Mouse (Mus musculus) heart, embryonic 14.5 days (tissue): ENCODE data around the gene Elp5. TPM values are rescaled to one million over a fixed set of nuclear protein-coding genes. Genes with fewer than 3 reads are reported as not detected.

ENCODE experiments used
- ATAC-seq: fragments of 200-750 bp; cut with Nextera tagmentation; 2 replicates; pipeline ENCODE4 v1.8.0; 2017; ENCODE audit warnings: low read depth, moderate TSS enrichment; ENCODE audit not compliant: insufficient number of reproducible peaks, insufficient read depth, low FRiP score
- H3K27ac ChIP-seq, 2 experiments: fragments of 200-500 bp in 1 of 2; fragments of 300-500 bp in 1 of 2; sonication (generic) in 1 of 2; replicated peaks in 1 of 2; 2 replicates each; pipeline ENCODE4 v1.5.1; 2012 to 2014; ENCODE audit warnings: low read depth in 2 of 2, low read length in 2 of 2, control low read depth in 1 of 2, mild to moderate bottlenecking in 1 of 2, mixed read lengths in 1 of 2; ENCODE audit not compliant: control insufficient read depth in 1 of 2, insufficient read depth in 1 of 2
- H3K27me3 ChIP-seq: fragments of 300-500 bp; sonication (generic); 2 replicates; pipeline ENCODE4 v1.6.1; 2014; ENCODE audit warnings: mild to moderate bottlenecking, low read length, control low read depth; ENCODE audit not compliant: control insufficient read depth, insufficient read depth
- H3K36me3 ChIP-seq: fragments of 300-500 bp; sonication (generic); 2 replicates; pipeline ENCODE4 v1.6.1; 2014; ENCODE audit warnings: mild to moderate bottlenecking, control low read depth, low read length, mixed read lengths; ENCODE audit not compliant: control insufficient read depth, insufficient read depth
- H3K4me1 ChIP-seq, 2 experiments: fragments of 200-500 bp in 1 of 2; fragments of 300-500 bp in 1 of 2; sonication (generic) in 1 of 2; 2 replicates each; pipeline ENCODE4 v1.6.1; 2012 to 2014; ENCODE audit warnings: low read length in 2 of 2, control low read depth in 1 of 2, mixed read lengths in 1 of 2; ENCODE audit not compliant: control insufficient read depth in 2 of 2, insufficient read depth in 2 of 2
- H3K4me2 ChIP-seq: fragments of 300-500 bp; sonication (generic); 2 replicates; pipeline ENCODE4 v1.6.1; 2014; ENCODE audit warnings: mild to moderate bottlenecking, low read length
- H3K4me3 ChIP-seq, 2 experiments: fragments of 200-500 bp in 1 of 2; fragments of 300-500 bp in 1 of 2; sonication (generic) in 1 of 2; 2 replicates each; pipeline ENCODE4 v1.5.1; 2012 to 2014; ENCODE audit warnings: low read length in 2 of 2, mild to moderate bottlenecking in 2 of 2, control low read depth in 1 of 2, low read depth in 1 of 2, moderate library complexity in 1 of 2; ENCODE audit not compliant: control insufficient read depth in 1 of 2, insufficient read depth in 1 of 2
- H3K9ac ChIP-seq: fragments of 300-500 bp; sonication (generic); 2 replicates; pipeline ENCODE4 v1.6.1; 2014; ENCODE audit warnings: mild to moderate bottlenecking, low read length
- H3K9me3 ChIP-seq: fragments of 300-500 bp; sonication (generic); 2 replicates; pipeline ENCODE4 v1.6.1; 2016; ENCODE audit warnings: low read length, control low read depth; ENCODE audit not compliant: control insufficient read depth
- WGBS: fragments of 180-500 bp; shearing (Covaris S2); extraction: QIAGEN DNeasy Blood & Tissue Kit; methylation state at CpG from one replicate; pipeline ENCODE4 v1.1.7; 2014; 5-methylcytosine and 5-hydroxymethylcytosine counted together
- polyA plus RNA-seq: library from polyadenylated mRNA; unstranded; fragments of >200 nt; fragmentation: Nextera tagmentation; extraction: Ambion mirVana; gene quantifications from 2 replicates; pipeline ENCODE4 v1.2.1, GENCODE M21; 2014

The Elp5 gene
- polyA plus RNA-seq, 1 experiment from 2014 or later: 114 TPM

- H3K4me1 ChIP-seq: peaks cover 11 to 27% of the 10 kb centered on the region in 2 experiments
- peak overlapping the region; percentile 78 to 89 for H3K4me3 ChIP-seq
- no peak for ATAC-seq
- peak overlapping the region; percentile 96 for H3K4me2 ChIP-seq
- H3K9me3 ChIP-seq: no peaks in the 10 kb centered on the region
- 13% methylated on average over 8 of the region's 8 CpGs for WGBS
- H3K27me3 ChIP-seq: no peaks in the 10 kb centered on the region
- peak overlapping the region; percentile 94 to 95 for H3K27ac ChIP-seq
- H3K36me3 ChIP-seq: peaks cover 46% of the 10 kb centered on the region
- H3K9ac ChIP-seq: peak overlapping the region; percentile 92
These were observed 18.8 kb upstream of the Elp5 start for GRCm38 (mm10) chr11:70001159-70001558.

GRCm38 (mm10) chr11:70000396-70000898, 18.1 kb upstream of the Elp5 start, which contains the start of gene Dvl2:
Gene Dvl2 (plus strand): TSS chr11:70000595.
- ATAC-seq: peak; percentile 54
- peak within 1 kb of the TSS; percentile 94 to 95 for H3K27ac ChIP-seq
- peak within 1 kb of the TSS; percentile 96 for H3K4me2 ChIP-seq
- peak within 1 kb of the TSS; percentile 92 for H3K9ac ChIP-seq
- peaks cover 11 to 27% of the 10 kb centered on the region in 2 experiments for H3K4me1 ChIP-seq
- H3K9me3 ChIP-seq: no peaks in the 10 kb centered on the region
- H3K4me3 ChIP-seq: peak within 1 kb of the TSS; percentile 78 to 89
- no peaks in the 10 kb centered on the region for H3K27me3 ChIP-seq
- peaks cover 39% of the 10 kb centered on the region for H3K36me3 ChIP-seq
- WGBS: under 1% methylated on average over 48 of the region's 48 CpGs

GRCm38 (mm10) chr11:69999666-70000065, 17.3 kb upstream of the Elp5 start:
- Histone ChIP-seq H3K9me3 (no peaks in the 10 kb centered on the region), H3K4me1 (peaks cover 11 to 27% of the 10 kb centered on the region in 2 experiments), H3K4me2 (0 out of 2 replicates have a peak overlapping the region, but pooled peaks have one; percentile 29), H3K9ac (no peak overlapping the region), H3K27ac (peak overlapping the region; percentile 49 to 94; a peak in 3 of 4 replicates), H3K36me3 (peaks cover 33% of the 10 kb centered on the region), H3K4me3 (no peak overlapping the region), H3K27me3 (no peaks in the 10 kb centered on the region)
- no peak for ATAC-seq
- 85% methylated on average over 8 of the region's 8 CpGs for WGBS

GRCm38 (mm10) chr11:69998567-69999491, 16.5 kb upstream of the Elp5 start:
- 90% methylated on average over 27 of the region's 27 CpGs for WGBS
- H3K4me1 ChIP-seq: peaks cover 11 to 27% of the 10 kb centered on the region in 2 experiments
- no peak overlapping the region for H3K4me2 ChIP-seq
- H3K9ac ChIP-seq: no peak overlapping the region
- H3K9me3 ChIP-seq: no peaks in the 10 kb centered on the region
- H3K4me3 ChIP-seq: peak overlapping the region in 1 of 2 experiments; percentile 6; a peak in 1 of 4 replicates
- no peak for ATAC-seq
- no peak overlapping the region for H3K27ac ChIP-seq
- H3K27me3 ChIP-seq: no peaks in the 10 kb centered on the region
- peaks cover 36% of the 10 kb centered on the region for H3K36me3 ChIP-seq

- Histone ChIP-seq H3K9me3 (no peaks in the 10 kb centered on the region), H3K4me1 (peaks cover 11 to 32% of the 10 kb centered on the region in 2 experiments), H3K9ac (peak overlapping the region; percentile 97), H3K36me3 (peaks cover 48% of the 10 kb centered on the region), H3K4me2 (peak overlapping the region; percentile 64), H3K4me3 (peak overlapping the region; percentile 86 to 90), H3K27ac (peak overlapping the region; percentile 85 to 99), H3K27me3 (no peaks in the 10 kb centered on the region)
- under 1% methylated on average over 39 of the region's 44 CpGs for WGBS
- ATAC-seq: peak; percentile 51
These were observed 14.8 kb upstream of the Elp5 start for GRCm38 (mm10) chr11:69997070-69997509.

- H3K4me2 ChIP-seq: peak overlapping the region; percentile 64
- H3K36me3 ChIP-seq: peaks cover 48% of the 10 kb centered on the region
- ATAC-seq: peak; percentile 1; the same call in 1 of the 2 replicates
- H3K4me3 ChIP-seq: peak overlapping the region; percentile 86 to 90
- H3K27ac ChIP-seq: peak overlapping the region; percentile 90 to 99
- H3K9me3 ChIP-seq: no peaks in the 10 kb centered on the region
- WGBS: under 1% methylated on average over 55 of the region's 66 CpGs
- peak overlapping the region; percentile 97 for H3K9ac ChIP-seq
- H3K4me1 ChIP-seq: peaks cover 8 to 27% of the 10 kb centered on the region in 2 experiments
- H3K27me3 ChIP-seq: no peaks in the 10 kb centered on the region
These were observed 14.1 kb upstream of the Elp5 start for GRCm38 (mm10) chr11:69996161-69997061.
